Mouse (Mus musculus): ENCODE data around the gene Wdr66.

GRCm38 (mm10) chr5:123296972-123297754, 45.3 kb downstream of the Wdr66 start:
- TF ChIP-seq CTCF (IDR thresholded peaks at IDR 0.05; ENCODE audit: extremely low read depth, insufficient read depth, insufficient read length, insufficient replicate concordance) = no peak
- no peak for TF ChIP-seq POLR2A (IDR thresholded peaks at IDR 0.05; ENCODE audit: low read depth, low read length)

All from spleen, adult 2 months (tissue).